Mouse (Mus musculus): ENCODE measurements around the gene Nt5c1b.

Nt5c1b gene

DNA sequence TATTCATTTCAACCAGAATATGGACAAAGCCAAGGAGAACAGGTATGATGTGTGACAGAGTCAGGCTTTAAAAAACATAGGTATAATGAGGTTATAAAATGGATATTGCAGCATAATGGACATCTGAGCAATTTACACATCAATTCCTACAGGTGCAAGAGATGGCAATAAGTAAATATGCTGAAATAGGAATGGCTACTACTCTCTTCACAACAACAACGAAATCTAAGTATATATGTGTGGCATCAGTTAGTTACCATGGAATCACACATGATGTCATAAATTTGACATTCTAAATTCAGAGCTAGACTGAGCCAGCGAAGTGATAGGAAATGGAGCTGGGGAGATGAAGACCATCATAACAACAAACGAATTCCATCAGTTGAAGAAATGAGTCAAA is at the start of gene Nt5c1b:
TSS of gene Nt5c1b (plus strand) at position 301 of the 400 bp plus-strand sequence.
- DNase-seq = no peak

DNA sequence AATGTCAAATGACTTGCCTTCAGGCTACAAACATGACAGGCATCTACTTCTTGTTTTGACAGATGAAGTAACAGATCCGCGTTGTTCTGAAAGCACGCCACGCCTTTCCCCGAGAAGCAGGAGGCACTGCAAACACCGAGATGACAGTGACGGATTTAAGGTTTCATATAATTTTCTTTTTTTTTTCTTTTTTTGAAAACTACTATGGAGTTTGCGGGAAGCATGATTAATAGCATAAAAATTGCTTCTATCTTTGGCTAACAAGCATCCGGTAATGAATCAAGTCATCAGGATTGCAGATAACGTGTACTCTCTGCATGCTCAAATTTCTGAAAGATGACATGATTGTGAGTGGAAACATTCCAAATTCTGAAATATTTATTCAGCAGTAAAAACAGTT is 42.1 kb upstream of the Nt5c1b start:
- no peak for DNase-seq

DNA sequence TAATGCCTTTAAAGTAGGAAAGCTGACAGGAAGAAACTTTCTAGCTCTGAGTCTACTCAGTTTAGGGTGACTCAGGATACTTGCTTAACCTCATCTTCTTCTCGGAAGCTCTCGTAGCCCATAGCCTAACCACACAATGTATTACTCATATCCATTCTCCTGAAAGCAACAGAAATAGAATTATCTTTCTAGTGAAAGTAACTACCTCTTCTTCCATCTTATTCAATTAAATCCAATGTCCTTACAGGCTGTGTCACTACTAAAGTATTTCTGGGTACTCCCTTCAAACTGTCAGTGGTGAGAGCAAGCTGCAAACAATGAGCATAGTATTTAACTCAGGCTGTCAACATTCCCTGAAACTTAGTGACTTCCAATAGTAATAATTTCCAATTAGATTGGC is 40.3 kb upstream of the Nt5c1b start:
- DNase-seq = no peak

DNA sequence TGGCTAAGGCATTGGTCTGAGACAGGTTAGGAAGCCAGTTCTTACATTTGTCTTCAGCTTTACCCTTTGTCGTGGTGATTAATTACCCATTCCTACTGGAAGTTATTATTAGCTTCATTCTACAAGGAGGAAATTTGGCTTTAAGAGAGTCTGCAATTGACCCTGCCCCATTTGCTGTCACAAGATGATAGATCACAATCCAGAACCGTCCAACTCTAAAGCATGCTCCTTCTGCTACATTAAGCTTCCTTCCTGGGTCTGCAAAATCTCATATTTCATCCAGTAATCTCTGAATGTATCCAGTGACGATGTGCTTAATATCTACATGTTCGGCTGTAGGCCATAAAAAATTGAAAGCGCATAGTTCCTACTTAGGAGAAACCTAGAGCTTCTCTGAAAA is 29.2 kb upstream of the Nt5c1b start:
- no peak for DNase-seq

DNA sequence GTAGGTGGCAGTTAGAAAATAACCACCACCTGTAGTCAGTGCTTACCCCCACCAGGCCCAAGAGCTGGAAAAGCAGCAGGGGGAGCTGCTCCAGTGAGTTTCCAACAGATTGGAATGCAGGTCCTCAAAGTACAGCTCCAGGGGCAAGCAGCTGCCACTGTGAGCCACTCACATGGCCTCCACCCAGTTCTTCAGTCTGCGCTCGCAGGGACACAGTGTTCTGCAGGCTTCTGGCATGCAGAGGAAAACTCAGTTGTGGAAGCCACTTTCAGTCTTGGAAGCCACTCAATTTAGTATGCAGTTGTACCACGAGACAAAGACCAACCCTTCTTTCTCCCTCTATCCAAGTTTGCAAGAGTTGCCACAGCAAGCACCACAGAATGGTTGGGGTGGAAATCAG is 19.1 kb upstream of the Nt5c1b start:
- peak in 1 of 2 experiments; percentile 4 for DNase-seq

DNA sequence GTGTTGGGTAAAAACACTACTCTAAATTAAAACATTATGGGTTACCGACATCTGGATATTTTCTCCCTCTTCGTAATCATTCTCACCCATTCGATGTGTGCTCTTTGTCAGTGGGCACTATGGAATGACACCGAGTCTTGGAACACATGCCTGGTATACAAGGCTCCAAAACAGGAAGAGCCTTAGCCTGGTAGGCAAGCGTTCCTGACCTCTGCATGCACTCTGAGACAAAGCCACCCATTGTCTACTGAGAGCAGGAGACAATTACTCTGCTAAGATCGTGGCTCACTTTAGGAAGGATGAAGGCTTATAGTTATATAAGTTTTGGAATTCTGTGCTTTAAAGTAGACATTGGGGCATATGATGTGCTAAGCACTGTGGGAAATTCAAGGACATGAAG is 12.0 kb upstream of the Nt5c1b start:
- DNase-seq = no peak

DNA sequence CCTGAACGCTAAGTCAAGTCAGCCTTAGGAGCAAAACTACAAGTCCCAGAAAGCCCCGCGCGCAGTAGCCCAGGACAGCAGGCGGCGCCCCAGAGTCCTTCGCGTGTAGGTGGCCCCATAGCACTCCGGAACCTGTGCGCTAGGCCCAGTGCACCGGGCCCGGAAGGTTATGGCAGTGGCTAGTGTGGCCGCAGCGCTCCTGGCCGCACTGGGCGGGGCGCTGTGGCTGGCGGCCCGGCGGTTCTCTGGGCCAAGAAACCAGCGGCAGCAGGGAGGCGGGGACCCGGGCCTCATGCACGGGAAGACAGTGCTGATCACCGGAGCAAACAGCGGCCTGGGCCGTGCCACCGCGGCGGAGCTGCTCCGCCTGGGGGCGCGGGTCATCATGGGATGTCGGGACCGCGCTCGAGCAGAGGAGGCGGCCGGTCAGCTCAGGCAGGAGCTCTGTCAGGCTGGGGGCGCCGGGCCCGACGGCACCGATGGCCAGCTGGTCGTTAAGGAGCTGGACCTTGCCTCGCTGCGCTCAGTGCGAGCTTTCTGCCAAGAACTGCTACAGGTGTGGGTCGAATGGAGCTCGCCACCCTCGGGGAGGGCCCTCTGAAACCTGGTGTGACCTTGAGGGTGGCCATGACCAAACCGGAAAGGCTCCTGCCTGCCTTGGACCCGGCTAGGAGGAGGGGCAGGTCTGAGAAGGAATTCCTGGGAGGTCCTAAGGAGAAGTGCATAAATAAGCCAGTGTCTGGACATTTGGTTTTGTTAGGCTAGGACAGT is 21.1 kb downstream of the Nt5c1b start, which contains the start of gene Rdh14:
TSS of gene Rdh14 (plus strand) at position 102 of the 771 bp plus-strand sequence.
- DNase-seq = peak; percentile 97 to 98

DNA sequence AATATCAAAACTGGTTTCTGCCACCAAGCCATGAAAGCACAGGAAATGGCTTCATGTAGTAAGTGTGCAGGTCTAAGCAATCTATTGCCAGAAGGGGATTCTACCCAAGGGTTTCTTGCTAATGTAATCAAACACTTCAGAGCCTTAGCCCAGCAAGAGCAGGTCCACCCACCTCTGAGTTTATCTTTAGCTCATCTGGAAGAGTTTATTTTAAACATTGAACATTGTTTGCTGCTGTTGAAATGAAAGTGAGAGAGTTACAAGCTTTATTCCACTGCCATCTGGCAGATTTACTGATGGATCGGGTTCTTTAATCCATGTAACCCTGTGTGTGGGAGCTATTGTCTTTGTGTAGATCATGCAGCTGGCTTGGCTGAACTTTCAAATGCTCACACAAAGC is 31.0 kb downstream of the Nt5c1b start:
- no peak for DNase-seq

DNA sequence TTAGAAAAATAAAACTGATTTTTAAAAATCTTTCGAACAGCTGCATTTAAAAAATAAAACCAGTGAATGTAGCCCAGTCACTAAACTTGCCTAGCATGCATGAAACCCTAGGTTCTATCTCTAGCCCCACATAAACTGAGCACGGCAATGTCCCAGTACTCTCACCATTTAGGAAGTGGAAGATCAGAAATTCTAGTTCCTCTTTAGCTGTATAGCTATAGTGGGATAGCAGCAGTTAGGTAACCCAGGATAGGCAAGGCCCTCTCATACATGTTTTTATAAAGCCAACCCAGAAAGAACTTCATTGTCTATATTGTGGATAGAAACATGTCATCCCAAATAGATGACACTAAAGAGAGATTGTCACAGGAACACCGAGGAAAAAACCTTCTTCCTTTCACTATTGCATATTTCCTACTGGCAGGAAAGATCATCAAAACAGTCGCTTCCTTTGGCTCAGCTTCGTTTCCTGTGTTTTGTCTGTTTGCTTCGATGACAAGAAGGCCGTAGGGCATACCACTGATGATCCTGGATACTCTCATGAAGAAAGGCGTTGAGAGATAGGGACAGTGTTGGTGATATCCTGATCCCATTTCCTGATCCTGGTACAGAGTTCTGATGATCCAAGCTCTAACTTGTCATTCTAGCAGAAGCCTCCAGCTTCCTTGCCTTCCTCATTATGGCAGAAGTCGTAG is 32.8 kb downstream of the Nt5c1b start:
- DNase-seq = no peak

DNA sequence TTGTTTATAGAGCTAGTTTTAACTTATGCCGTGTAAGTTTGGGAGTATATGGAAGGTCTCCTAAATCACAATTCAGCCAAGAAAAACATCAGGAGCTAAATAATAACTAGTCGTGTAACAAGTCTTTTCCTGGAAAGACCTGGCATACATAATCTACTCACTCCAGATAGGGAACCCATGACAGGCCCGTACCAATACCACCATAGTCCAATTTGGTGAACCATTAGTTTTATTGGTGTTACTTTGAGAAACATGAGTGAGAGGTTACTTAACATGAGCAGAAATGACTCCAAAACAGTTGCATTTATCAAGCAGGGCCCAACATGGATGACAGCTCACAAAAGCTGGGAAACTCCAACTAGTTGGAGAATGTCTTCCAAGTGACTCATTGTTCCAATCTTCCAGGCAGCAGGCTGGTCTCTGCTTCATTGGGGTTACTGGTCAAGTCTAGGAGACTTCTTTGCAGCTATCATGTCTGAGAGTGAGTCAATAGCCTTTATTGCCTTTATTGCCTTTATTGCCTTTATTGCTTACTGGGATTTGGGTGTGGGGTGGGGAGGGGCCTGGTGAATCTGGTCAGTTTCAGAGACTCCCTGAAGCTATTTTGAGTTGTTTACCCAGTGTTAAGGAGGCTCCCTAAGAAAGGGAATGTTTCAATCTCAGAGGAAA is 40.9 kb downstream of the Nt5c1b start:
- no peak for DNase-seq

DNA sequence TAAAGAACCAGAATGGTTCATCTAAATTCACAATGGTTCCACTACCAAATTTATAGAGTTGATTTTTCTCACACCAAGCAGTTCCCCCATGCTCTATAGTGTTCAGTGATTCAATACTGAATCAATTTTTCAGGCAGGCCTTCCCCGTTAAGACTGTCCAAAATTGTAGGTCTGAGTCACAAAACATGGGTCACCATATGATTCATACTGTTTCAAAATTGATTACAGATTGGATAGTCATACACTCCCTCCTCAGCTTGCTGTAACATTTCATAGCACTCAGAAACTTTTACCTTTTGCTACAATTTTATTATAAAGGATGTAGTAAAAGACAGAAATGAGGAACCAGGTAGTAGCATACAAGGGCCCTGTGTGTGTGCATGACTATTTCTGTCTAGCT is 41.7 kb downstream of the Nt5c1b start:
- DNase-seq = no peak

DNA sequence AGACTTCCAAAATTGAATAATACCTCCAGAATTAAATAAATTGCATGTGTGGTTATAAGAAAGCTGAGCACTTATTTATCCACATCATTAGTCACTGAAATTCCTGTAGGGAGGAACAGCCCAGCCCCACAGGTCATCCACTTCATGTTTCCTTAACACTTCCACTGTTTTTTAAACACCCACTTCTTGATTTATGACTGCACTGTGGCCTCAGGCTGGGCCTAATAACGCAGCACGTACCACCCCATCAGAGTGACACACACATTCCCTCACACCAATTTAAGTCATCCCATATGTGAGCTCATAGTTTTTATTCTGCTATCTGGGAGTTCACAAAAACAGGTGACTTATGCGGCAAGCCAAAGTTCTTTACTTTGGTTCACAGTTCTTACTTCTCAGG is 52.6 kb downstream of the Nt5c1b start:
- no peak for DNase-seq

DNA sequence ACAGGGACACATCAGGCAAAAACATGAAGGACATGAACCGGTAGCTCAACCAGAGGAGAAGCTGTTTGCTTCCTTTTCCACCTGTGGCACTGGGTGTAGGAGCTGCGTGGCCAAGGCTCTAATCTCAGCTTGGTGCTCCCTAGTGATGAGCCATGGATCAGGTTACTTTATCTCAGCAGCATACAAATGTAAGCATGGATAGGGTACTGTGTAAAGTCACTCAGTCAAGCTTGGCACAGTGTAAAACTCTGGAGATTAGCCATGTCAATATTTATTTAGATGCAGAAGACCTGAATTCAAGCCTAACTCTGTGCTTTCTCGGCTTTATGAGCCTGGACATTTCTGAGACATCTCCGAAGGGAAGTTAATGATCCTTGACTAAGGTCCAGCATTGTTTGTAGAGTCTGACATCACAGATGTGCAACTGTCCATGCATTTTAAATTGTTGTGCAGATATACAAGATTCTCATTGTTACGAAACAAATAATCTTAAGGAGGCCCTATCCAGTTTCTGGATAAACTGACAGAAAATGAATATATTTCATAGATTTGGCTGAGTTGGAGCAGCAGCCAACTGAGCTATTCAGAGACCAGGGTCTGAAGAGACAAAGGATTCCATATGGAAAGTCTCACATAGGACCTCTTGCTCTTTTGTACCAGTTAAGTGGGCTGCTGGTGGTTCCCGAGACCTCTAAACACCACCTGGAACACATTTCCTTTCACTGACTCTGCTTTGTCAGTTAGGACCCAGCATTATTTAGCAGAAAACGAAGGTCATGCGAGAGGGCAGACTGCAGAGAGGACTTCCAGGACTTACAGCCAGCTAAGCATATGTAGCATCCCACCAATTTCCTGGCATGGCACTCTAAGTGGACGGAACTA is 56.5 kb downstream of the Nt5c1b start:
- DNase-seq = no peak

DNA sequence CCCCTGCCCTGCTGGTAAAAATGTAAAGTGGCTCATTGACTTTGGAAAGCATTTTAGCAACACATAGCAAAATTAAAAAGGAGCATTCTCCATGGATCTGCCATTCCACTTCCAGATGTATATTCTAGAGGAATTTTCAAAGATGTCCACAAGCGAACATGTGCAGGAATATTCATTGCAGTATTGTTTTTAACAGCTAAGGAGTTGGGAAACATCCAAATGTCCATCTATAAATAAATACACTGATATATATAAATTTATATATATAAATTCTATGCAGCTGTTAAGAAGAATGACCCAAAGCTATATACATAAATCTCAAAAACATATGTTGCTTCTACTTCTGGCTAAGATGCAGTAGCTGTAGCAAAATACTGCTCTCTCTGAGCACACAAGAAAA is 61.2 kb downstream of the Nt5c1b start:
- no peak for DNase-seq

DNA sequence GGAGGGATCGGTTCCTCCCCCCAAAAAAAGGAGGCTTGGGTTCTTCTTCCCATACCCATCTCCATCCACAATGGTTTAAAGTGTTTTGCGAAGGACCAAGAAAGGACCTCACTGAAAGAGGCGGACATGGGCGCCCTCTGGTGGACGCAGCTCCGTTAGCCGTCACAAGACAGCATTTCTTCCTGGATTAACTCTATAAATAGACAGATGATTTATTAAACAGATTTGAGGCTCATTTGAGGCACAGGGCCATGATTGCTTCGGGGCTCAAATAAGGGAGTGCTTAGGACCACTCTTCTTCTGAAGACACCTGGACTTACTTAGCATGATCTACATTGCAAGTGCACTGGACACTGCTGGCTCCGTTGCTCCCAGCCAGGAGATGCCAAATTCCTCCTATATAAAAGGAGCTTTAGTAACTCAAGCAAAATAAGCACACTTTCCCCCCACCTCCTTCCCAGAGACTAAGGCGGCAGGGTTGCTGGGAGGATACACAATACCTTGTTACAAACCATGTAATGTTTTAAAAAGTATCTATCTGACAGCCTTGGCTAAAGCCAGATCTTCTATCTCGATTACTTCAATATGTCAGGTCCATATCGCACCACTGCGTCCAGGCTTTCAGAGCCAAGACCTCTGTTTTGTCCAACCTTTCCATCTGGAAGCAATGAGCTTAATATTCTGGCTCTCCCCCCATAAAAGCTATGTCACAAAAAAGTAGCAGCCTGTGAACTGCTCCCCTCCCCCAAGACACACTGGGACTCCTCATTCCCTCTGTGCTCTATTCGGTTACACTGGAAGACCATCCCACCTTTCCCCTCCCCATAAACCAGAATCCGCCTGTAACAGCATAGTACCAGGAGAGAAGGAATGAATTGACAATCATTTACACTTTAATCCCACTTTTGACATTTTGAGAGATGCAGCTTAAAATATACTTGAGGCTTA is 68.6 kb downstream of the Nt5c1b start:
- DNase-seq = peak; percentile 94 to 96
